Mouse (Mus musculus) hindbrain, embryonic 16.5 days (tissue): Measurements from ENCODE around the gene Recql5. TPM values are rescaled to one million over a fixed set of nuclear protein-coding genes. Genes with fewer than 3 reads are reported as not detected.

Source experiments
- ATAC-seq: fragments of 200-750 bp; cut with Nextera tagmentation; 2 replicates; pipeline ENCODE4 v1.8.0; 2017; ENCODE audit warnings: moderate TSS enrichment, moderate library complexity
- H3K27ac ChIP-seq: fragments of 300-500 bp; sonication (generic); 2 replicates; pipeline ENCODE4 v1.5.1; 2014; ENCODE audit warnings: low read depth, mild to moderate bottlenecking, control low read depth, low read length, moderate library complexity
- H3K27me3 ChIP-seq: fragments of 300-500 bp; sonication (generic); replicated peaks from 2 replicates; pipeline ENCODE4 v1.6.1; 2014; ENCODE audit warnings: low read length; ENCODE audit not compliant: control insufficient read depth, insufficient read depth
- H3K36me3 ChIP-seq: fragments of 300-500 bp; sonication (generic); 2 replicates; pipeline ENCODE4 v1.6.1; 2014; ENCODE audit warnings: mild to moderate bottlenecking, low read length, moderate library complexity, mixed read lengths; ENCODE audit not compliant: control insufficient read depth, insufficient read depth
- H3K4me1 ChIP-seq: fragments of 300-500 bp; sonication (generic); 2 replicates; pipeline ENCODE4 v1.6.1; 2014; ENCODE audit warnings: low read depth, low read length; ENCODE audit not compliant: control insufficient read depth, insufficient read depth
- H3K4me2 ChIP-seq: fragments of 300-500 bp; sonication (generic); 2 replicates; pipeline ENCODE4 v1.6.1; 2014; ENCODE audit warnings: mild to moderate bottlenecking, low read length, control low read depth, moderate library complexity
- H3K4me3 ChIP-seq: fragments of 300-500 bp; sonication (generic); 2 replicates; pipeline ENCODE4 v1.5.1; 2014; ENCODE audit warnings: mild to moderate bottlenecking, low read length, control low read depth, moderate library complexity
- H3K9ac ChIP-seq: fragments of 300-500 bp; sonication (generic); 2 replicates; pipeline ENCODE4 v1.6.1; 2014; ENCODE audit warnings: low read depth, mild to moderate bottlenecking, control low read depth, low read length, moderate library complexity
- H3K9me3 ChIP-seq: fragments of 300-500 bp; sonication (generic); 2 replicates; pipeline ENCODE4 v1.6.1; 2014; ENCODE audit warnings: mild to moderate bottlenecking, low read length, moderate library complexity; ENCODE audit not compliant: control insufficient read depth
- WGBS: fragments of 180-500 bp; shearing (Covaris S2); extraction: QIAGEN DNeasy Blood & Tissue Kit; methylation state at CpG from one replicate; pipeline ENCODE4 v1.1.7; 2014; 5-methylcytosine and 5-hydroxymethylcytosine counted together
- polyA plus RNA-seq: library from polyadenylated mRNA; unstranded; fragments of >200 nt; fragmentation: Nextera tagmentation; extraction: Ambion mirVana; gene quantifications from 2 replicates; pipeline ENCODE4 v1.2.1, GENCODE M21; 2015

Gene Recql5
- polyA plus RNA-seq, 1 experiment from 2014 or later: 21.3 TPM

GRCm38 (mm10) chr11:115843141-115843890 lies 90.0 kb downstream of the Recql5 start:
- WGBS: 86% methylated on average over 11 of the region's 14 CpGs
- Histone ChIP-seq H3K27ac (no peak overlapping the region), H3K4me1 (no peaks in the 10 kb centered on the region), H3K9me3 (no peaks in the 10 kb centered on the region), H3K4me2 (no peak overlapping the region), H3K9ac (no peak overlapping the region), H3K4me3 (no peak overlapping the region), H3K27me3 (no peaks in the 10 kb centered on the region), H3K36me3 (no peaks in the 10 kb centered on the region)
- no peak for ATAC-seq

Other genes starting within 250 kb of the Recql5 start
- gene Grb2, start 224.9 kb downstream of the Recql5 start, polyA plus RNA-seq: 183 and 193 TPM in 2 replicates
- 22.0 and 29.0 TPM in 2 replicates for gene Tmem94, start 168.0 kb downstream of the Recql5 start, polyA plus RNA-seq
- gene Caskin2, start 119.8 kb downstream of the Recql5 start, polyA plus RNA-seq: 9.0 and 12.6 TPM in 2 replicates
- gene Tsen54, start 118.8 kb downstream of the Recql5 start, polyA plus RNA-seq: 18.7 and 23.3 TPM in 2 replicates
- 1.3 and 2.1 TPM in 2 replicates for gene Llgl2, start 109.4 kb downstream of the Recql5 start, polyA plus RNA-seq
- 0.16 and 0.31 TPM in 2 replicates for gene Myo15b, start 75.1 kb downstream of the Recql5 start, polyA plus RNA-seq
- gene Smim5, start 33.5 kb downstream of the Recql5 start, polyA plus RNA-seq: 2.5 and 3.9 TPM in 2 replicates
- 0.49 and 0.58 TPM in 2 replicates for gene Smim6, start 21.5 kb downstream of the Recql5 start, polyA plus RNA-seq
- 38.4 and 45.3 TPM in 2 replicates for gene Sap30bp, start 195 bp downstream of the Recql5 start, polyA plus RNA-seq
- 1.8 and 2.1 TPM in 2 replicates for gene Itgb4, start 41.2 kb upstream of the Recql5 start, polyA plus RNA-seq
- 76.0 and 76.2 TPM in 2 replicates for gene Galk1, start 79.2 kb upstream of the Recql5 start, polyA plus RNA-seq
- gene H3f3b, start 94.5 kb upstream of the Recql5 start, polyA plus RNA-seq: 1,585 and 1,603 TPM in 2 replicates
- 30.1 and 37.6 TPM in 2 replicates for gene Unk, start 96.8 kb upstream of the Recql5 start, polyA plus RNA-seq
- 0.69 and 0.80 TPM in 2 replicates for gene Unc13d, start 144.5 kb upstream of the Recql5 start, polyA plus RNA-seq
- gene Wbp2, start 153.5 kb upstream of the Recql5 start, polyA plus RNA-seq: 183 and 225 TPM in 2 replicates
- 13.5 and 14.5 TPM in 2 replicates for gene Trim47, start 193.7 kb upstream of the Recql5 start, polyA plus RNA-seq
- 3.0 and 4.2 TPM in 2 replicates for gene Trim65, start 197.7 kb upstream of the Recql5 start, polyA plus RNA-seq
- 84.0 and 86.8 TPM in 2 replicates for gene Mrpl38, start 205.4 kb upstream of the Recql5 start, polyA plus RNA-seq
- 49.5 and 55.5 TPM in 2 replicates for gene Fbf1, start 234.7 kb upstream of the Recql5 start, polyA plus RNA-seq